Mouse (Mus musculus): ENCODE data around the gene Jak1.

GRCm38 (mm10) chr4:101164673-101165072, 100.4 kb downstream of the Jak1 start:
- TF ChIP-seq CTCF (IDR thresholded peaks at IDR 0.05; ENCODE audit: extremely low read depth, insufficient read depth, low read length) (no peak), POLR2A (IDR thresholded peaks at IDR 0.05; ENCODE audit: extremely low read depth, insufficient read depth, low read length) (no peak)

Data from cortical plate, adult 2 months (tissue).